Mouse (Mus musculus) brown adipose tissue, adult 24 weeks (tissue): ENCODE data around the gene Cdc42. TPM values are rescaled to one million over a fixed set of nuclear protein-coding genes. Genes with fewer than 3 reads are reported as not detected.
A peak's percentile ranks its signal among the peaks of the same experiment; 100 is the strongest.

Source experiments
- H3K27ac ChIP-seq: fragments of 200-500 bp; replicated peaks from 2 replicates; pipeline ENCODE4 v1.5.1; 2012; ENCODE audit warnings: low read depth, mild to moderate bottlenecking, low read length
- H3K4me1 ChIP-seq: fragments of 200-500 bp; 2 replicates; pipeline ENCODE4 v1.6.1; 2012; ENCODE audit warnings: low read length, mixed read lengths; ENCODE audit not compliant: control insufficient read depth, insufficient read depth, insufficient read length
- H3K4me3 ChIP-seq: fragments of 200-500 bp; 2 replicates; pipeline ENCODE4 v1.5.1; 2012; ENCODE audit warnings: low read depth, mild to moderate bottlenecking, low read length, moderate library complexity; ENCODE audit not compliant: insufficient read depth
- polyA plus RNA-seq: library from polyadenylated mRNA; stranded (reverse); fragments of >200 nt; gene quantifications from 2 replicates; pipeline ENCODE4 v1.2.4, GENCODE M21; 2012; ENCODE audit not compliant: missing spikeins, insufficient read depth, insufficient read length

Gene Cdc42
- polyA plus RNA-seq, 1 experiment: 400 TPM

DNA sequence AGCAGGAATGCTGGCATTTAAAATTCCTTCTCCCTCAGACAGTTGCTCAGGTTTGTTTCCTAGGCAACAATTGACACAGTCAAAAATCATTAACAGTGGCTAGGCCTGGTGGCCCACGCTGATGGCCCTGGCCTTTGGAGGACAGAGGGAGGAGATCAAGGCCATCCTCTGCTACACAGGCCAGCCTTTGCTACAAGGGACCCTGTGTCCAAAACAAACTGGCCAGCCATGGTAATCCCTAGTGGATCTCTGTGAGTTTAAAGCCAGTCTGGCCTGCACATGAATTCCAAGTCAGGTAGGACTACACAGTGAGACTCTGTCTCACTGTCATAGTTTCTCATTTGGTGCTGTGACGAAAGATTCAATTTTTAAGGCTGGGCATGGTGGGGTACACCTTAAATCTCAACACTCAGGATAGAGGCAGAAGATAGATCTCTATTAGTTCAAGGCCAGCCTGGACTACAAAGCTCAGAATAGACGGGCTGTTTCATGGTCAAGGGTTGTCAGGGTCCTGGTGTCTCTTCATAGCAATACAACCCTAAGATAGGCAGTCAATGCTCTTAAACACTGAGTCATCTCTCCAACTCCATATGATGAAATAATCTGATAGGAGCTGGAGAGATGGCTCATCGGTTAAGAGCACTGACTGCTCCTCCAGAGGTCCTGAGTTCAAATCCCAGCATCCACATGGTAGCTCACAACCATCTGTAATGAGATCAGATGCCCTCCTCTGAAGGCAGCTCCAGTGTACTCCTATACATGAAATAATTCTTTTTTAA lies 20.2 kb upstream of the Cdc42 start:
- Histone ChIP-seq H3K4me1 (peaks cover 9% of the 10 kb centered on the region), H3K4me3 (no peak overlapping the region), H3K27ac (no peak overlapping the region)

DNA sequence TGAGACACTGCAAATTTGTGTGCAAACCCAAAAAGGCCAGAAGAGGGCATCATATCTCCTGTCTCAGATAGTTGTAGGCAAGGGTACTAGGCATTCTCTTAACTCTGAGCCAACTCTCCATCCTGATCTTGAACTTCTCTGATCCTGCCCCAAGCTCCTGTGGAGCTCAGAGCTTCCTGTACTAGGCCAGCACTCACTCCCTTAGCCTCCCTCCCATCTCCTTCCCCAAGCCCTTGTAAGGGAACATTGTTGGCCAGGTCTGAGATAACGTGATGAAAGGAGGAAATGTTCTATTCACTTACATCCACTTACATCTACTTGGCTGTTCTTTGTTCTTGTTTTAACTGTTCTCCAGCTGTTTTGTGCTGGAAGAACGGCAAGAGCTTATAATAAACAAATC lies 19.3 kb upstream of the Cdc42 start:
- Histone ChIP-seq H3K4me1 (peaks cover 12% of the 10 kb centered on the region), H3K27ac (no peak overlapping the region), H3K4me3 (no peak overlapping the region)

DNA sequence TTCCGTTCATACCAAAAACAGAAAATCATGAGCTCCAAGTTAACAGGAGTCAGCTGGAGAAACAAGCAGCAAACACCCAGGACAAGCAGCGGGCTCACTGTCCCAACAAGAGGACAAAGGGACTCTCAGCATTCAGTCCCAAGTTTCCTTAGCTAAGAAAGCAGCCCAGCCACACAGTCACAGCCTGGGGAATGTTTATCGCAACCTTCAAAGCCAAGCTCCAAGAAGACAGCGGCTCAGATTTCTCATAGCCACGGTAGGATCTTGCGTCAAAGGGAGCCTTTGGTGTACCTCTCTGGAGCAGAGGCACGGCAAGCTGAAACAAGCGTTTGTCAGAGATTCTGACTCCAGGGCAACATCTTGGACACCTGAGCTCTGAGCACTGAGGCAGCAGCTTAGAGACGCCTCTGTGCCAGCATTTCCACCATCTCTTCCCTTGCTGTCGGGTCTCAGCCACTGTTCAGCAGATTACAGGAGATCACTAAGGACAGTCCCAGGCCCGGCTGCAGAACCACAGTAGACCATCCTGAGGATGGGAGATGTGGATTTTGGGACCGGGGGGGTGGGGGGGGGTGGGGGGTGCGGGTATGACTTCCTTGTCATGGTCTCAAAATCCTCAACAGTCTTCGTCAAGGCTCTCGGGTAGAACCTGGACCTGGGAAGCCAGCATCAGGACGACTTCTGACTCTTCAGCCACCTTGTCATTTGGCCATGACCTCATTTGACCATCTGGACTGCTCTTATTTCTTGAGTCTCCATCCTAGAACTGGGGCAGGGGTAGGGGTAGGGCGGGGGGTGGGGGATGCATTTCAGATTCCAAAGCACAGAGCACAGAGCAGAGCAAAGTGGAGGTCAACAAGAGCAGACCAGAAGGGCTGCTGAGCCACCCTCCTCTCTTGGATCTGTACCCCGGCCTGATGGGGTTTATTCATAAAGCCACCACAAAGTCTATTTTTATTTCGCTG lies 18.1 kb upstream of the Cdc42 start:
- H3K4me1 ChIP-seq: peaks cover 12% of the 10 kb centered on the region
- H3K27ac ChIP-seq: no peak overlapping the region
- H3K4me3 ChIP-seq: no peak overlapping the region

DNA sequence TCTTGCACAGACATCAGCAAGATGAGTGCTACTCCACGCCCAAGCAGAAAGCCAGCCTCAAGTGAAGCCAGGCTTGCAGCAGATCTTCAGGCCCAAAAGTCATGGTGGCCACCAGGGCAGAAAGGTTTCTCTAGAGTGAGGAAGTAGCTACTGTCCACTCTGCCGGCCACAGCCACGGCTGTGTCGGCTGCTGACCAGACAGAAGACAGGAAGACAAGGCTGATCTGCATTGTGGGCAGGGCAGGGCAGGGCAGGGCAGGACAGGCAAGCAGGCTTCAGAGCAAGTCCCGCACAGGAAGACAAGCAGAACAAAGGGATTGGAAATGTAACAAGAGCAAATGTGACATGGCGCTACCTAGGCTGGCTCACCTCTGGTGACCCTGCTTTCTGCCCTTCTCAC lies 16.2 kb upstream of the Cdc42 start:
- no peak overlapping the region for H3K4me3 ChIP-seq
- H3K27ac ChIP-seq: peak overlapping the region; percentile 48
- peaks cover 16% of the 10 kb centered on the region for H3K4me1 ChIP-seq

DNA sequence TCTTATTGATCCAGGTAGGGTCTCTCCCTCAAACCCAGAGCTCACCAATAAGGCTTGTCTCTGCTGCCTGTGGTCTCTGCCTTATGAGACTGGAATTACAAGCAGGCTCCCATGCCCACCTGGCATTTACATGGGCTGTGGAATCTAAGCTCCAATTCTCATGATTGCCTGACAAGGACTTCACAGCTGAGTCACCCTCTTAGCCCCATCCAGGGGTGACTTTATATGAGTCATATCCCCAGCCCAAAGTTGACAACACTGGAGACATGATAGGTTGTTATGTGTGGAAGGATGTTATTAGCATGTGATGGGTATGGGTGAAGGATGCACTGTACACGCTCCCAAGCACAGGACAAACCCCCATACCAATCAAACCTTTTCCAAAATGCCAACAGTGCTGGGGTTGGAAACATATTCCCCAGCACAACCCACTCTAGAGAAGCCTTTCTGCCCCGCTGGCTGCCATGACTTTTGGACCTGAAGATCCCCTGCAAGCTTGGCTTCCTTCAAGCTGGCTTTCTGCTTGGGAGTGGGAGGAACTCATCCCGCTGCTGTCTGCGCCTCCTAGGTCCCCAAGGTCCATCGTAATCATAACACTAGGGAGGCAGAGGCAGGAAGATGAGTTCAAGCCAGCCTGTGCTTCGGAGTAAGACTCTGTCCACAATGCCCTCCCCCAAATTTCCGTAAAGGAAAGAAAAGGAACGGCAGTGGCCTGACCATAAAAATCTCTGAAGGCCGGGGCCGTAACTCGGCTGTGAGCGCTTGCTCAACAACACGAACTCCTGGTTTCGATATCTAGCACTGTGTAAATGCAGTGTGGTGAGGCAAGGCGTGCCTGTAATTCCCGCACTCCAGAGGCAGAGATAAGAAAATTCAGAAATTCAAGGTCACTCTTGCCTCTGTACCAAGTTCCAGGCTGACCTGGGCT lies 14.3 kb upstream of the Cdc42 start:
- peak overlapping the region; percentile 22; the same call in 1 of the 2 replicates for H3K4me3 ChIP-seq

DNA sequence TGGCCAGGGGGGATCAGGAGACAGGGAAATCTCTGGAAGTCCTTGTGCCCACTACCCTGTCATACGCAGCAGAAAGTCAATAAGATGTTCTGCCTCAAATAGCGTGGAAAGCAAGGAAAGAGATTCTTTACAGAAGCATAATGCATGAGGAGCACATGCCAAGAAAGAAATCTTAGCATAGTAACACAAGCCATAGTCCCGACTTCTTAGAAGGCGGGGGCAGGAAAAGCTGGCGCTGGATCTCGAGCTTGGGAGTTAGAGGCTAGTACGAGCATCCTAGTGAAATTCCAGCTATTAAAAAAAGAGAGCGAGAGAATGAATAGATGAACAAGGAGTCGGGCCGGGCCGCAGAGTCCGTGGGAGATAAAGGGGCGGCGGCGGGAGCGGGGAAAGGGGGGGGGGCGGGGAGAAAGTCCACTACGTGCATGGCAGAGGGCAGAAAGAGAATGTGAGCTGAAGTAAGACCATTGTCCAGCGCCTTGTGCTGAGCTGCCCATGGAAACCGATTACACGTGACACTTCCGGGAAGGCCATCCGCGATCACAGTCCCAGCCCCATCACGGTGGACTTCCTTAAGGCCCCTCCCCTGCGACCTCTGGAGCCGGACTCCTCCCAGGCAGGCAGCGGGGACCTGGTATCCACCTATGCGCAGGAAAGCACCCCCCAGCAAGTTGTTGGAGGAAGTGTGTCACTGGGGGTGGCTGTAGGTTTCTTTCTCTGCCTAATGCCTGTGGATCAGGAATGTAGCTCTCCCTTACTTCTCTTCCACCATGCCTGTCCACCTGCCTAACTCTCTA lies 12.6 kb upstream of the Cdc42 start:
- H3K4me3 ChIP-seq: peak overlapping the region; percentile 43
- peak overlapping the region; percentile 82 for H3K27ac ChIP-seq
- H3K4me1 ChIP-seq: peaks cover 22% of the 10 kb centered on the region

More for the DNA sequence above, 14.3 kb upstream of the Cdc42 start:
- Histone ChIP-seq H3K4me1 (peaks cover 22% of the 10 kb centered on the region), H3K27ac (peak overlapping the region; percentile 7)

DNA sequence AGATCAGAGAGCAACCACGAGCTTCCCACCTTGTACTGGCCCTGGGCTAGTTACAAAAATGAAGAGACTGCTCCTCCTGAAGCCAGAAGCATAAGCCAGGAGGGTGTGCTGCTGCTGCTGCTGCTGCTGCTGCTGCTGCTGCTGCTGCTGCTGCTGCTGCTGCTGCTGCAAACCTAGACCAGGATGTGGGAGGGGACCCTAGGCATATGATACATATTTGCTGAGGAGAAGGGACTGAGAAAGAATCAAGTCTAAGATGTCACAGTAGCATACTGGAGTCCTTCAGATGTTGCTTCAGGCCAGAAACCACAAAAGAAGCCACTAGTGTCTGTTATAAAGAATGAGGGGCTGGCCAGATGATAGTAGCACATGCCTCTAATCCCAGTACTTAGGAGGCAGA lies 10.7 kb upstream of the Cdc42 start:
- peaks cover 13% of the 10 kb centered on the region for H3K4me1 ChIP-seq
- peak overlapping the region; percentile 22; the same call in 1 of the 2 replicates for H3K4me3 ChIP-seq
- H3K27ac ChIP-seq: peak overlapping the region; percentile 64

DNA sequence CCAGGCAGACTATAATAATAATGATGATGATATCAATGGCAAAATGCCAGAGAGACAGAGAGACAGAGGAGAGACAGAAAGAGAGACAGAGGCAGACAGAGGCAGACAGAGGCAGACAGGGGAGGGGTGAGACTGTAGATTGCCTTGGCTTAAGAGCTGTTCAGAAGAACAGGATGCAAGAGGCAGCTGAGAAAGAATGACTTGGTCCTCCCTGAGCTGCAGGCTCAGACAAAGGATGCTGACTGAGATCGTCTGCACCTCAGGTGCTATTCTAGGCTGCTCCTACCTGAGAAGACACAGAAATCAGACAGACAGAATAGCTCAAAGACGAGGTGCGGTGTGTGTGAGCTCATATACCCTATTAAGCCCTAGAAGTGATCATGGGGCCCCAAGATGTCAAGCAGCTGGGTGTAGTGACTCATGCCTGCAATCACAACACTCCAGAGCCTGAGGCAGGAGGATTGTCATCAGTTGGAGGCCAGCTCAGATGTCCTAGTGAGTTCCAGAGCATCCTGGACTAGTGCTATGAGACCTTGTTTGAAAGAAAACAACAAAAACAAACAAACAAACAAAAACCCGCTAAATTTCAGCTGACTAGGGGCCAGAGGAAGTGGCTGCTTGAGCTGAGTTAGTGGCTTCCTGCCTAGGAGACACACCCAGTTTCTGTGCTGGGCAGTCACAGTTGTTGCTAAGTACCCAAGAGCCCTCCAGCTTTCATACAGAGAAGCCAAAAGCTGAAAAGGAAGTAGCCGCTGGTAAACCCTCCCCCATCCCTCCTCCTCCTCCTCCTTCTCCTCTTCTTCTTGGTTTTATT lies 10.0 kb upstream of the Cdc42 start:
- peak overlapping the region; percentile 22; the same call in 1 of the 2 replicates for H3K4me3 ChIP-seq
- peak overlapping the region; percentile 82 for H3K27ac ChIP-seq
- peaks cover 12% of the 10 kb centered on the region for H3K4me1 ChIP-seq

DNA sequence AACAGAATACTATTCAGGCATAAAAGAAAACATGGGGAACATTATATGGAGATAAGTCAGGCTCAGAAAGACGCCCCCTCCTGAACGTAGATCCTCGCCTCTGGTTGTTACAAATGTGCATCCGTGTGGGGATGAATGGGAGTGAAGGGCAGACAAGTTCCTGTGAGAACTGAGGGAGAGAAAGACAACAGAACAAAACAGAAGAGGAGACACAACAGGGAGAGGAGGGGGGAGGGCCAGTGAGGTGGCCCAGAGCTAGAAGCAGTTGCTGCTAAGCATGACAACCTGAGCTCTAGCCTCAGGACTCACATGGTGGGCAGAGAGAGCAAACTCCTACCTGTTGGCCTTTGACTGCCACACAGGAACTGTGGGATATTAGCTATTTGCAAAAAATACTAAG lies 8.6 kb upstream of the Cdc42 start:
- Histone ChIP-seq H3K4me3 (no peak overlapping the region), H3K27ac (peak overlapping the region; percentile 77), H3K4me1 (peaks cover 10% of the 10 kb centered on the region)

DNA sequence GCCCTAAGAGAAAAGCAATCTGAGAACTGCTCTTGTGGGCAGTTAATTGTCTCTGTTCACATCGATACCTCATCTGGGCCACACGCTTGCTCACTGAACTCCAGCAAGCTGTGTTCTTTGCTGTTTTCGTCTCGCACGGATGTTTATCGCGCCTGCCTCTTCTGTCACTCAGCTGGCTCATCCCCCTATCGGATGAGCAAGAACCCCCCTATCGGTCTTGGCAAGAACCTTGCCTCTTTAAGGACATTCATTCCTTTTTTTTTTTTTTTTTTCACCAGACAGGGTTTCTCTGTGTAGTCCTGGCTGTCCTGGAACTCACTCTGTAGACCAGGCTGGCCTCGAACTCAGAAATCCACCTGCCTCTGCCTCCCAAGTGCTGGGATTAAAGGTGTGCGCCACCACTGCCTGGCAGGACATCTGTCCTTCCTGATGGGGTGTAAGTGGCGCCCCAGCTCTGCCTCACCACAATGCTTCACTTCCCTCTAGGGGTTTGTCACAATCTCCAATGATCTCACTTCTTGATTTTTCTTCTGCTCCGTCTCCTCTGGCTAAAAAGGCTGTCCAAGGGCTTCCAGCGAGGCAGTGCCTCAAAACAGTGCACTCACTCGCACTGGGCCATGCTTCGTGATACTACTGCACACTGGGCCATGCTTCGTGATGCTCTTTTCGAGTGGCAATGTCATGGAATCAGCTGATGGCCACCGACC lies 8.0 kb upstream of the Cdc42 start:
- peaks cover 9% of the 10 kb centered on the region for H3K4me1 ChIP-seq
- H3K4me3 ChIP-seq: no peak overlapping the region
- H3K27ac ChIP-seq: peak overlapping the region; percentile 77

DNA sequence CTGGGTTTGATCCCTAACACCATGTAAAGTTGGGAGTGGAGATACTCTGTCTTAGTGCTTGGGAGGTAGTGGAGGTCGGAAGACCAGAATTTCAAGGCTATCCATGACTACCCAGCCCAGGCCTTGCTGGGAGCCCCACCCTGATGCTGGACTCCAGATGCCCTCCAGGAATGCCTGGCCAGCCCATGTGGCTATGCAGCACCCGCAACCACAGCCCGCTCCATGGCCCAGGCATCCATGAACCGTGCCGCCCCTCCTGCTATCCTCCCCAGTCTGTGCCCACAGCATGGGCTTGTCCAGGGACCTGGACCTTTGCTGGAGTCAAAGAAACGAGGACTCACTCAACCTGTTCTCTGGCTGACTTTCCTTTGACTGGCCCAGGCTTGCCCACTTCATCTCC lies 7.3 kb upstream of the Cdc42 start:
- H3K4me1 ChIP-seq: peaks cover 7% of the 10 kb centered on the region
- H3K4me3 ChIP-seq: no peak overlapping the region
- peak overlapping the region; percentile 34 for H3K27ac ChIP-seq

DNA sequence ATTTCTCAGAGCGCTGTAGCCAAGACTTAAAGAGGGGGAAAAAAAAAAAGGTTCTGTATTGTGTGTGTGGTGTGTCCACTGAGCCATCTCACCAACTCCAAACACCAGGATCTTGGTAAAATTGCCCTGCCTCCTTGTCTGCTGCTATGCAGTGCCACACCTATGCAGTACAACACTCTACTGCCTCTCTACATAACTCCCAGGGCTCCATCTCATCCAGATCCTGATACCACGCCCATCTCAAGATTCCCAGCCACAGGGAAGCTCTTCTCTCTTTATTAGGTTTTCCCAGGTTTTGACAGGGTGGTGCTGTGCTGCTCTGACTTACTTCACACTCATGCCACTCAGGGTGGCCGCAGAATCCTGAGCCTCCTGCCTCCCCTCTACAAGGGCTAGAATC lies 3.5 kb upstream of the Cdc42 start:
- Histone ChIP-seq H3K27ac (no peak overlapping the region), H3K4me3 (no peak overlapping the region), H3K4me1 (no peaks in the 10 kb centered on the region)
